Mouse (Mus musculus) MEL (cell line): ENCODE measurements at regions not wholly inside any gene's neighbourhood (a gene's known extent, or its start where the extent isn't known, plus 50 kb on each side); places are given as distances from the start of the nearest gene placed in this dataset.

Experiments
- DNase-seq: peaks from one replicate; pipeline ENCODE4 v3.0.0; 2011; ENCODE audit warnings: low read depth, low spot score
- H3K27ac ChIP-seq: 2 replicates; pipeline ENCODE4 v1.5.1; 2012; ENCODE audit warnings: low read depth, mild to moderate bottlenecking, control low read depth, low read length, moderate library complexity; ENCODE audit not compliant: control insufficient read depth
- H3K27me3 ChIP-seq, 2 experiments: fragments of 150-350 bp in 1 of 2; sonication (generic) in 1 of 2; 2 replicates each; pipeline ENCODE4 v1.6.1; 2012; ENCODE audit warnings: low read length in 2 of 2, mild to moderate bottlenecking in 2 of 2, improper control_type of control experiment in 1 of 2, moderate library complexity in 1 of 2; ENCODE audit not compliant: insufficient read depth in 2 of 2, control insufficient read depth in 1 of 2
- H3K36me3 ChIP-seq, 2 experiments: 2 replicates each; pipeline ENCODE4 v1.6.1; 2012 to 2014; ENCODE audit warnings: low read length in 2 of 2, improper control_type of control experiment in 1 of 2, inconsistent platforms in 1 of 2, mild to moderate bottlenecking in 1 of 2; ENCODE audit not compliant: insufficient read depth in 2 of 2, control insufficient read depth in 1 of 2
- H3K4me1 ChIP-seq, 2 experiments: fragments of 150-350 bp in 1 of 2; sonication (generic) in 1 of 2; 2 replicates each; pipeline ENCODE4 v1.6.1; 2012; ENCODE audit warnings: low read length in 2 of 2, improper control_type of control experiment in 1 of 2, mild to moderate bottlenecking in 1 of 2; ENCODE audit not compliant: insufficient read depth in 2 of 2, control insufficient read depth in 1 of 2
- H3K4me3 ChIP-seq, 2 experiments: fragments of 150-350 bp in 1 of 2; sonication (generic) in 1 of 2; 2 replicates each; pipeline ENCODE4 v1.5.1; 2012; ENCODE audit warnings: low read depth in 2 of 2, low read length in 2 of 2, mild to moderate bottlenecking in 2 of 2, moderate library complexity in 2 of 2, control low read depth in 1 of 2, improper control_type of control experiment in 1 of 2; ENCODE audit not compliant: control insufficient read depth in 1 of 2, insufficient read depth in 1 of 2
- H3K79me2 ChIP-seq: 2 replicates; pipeline ENCODE4 v1.6.1; 2012; ENCODE audit warnings: mild to moderate bottlenecking, low read length, moderate library complexity; ENCODE audit not compliant: control insufficient read depth, poor library complexity, insufficient read depth
- H3K9ac ChIP-seq: 2 replicates; pipeline ENCODE4 v1.6.1; 2012; ENCODE audit warnings: low read depth, mild to moderate bottlenecking, control low read depth, low read length, moderate library complexity; ENCODE audit not compliant: control insufficient read depth, poor library complexity, severe bottlenecking
- H3K9me3 ChIP-seq: fragments of 150-350 bp; sonication (generic); replicated peaks from 2 replicates; pipeline ENCODE4 v1.6.1; 2012; ENCODE audit warnings: mild to moderate bottlenecking, low read length, improper control_type of control experiment, moderate library complexity; ENCODE audit not compliant: insufficient read depth
- BHLHE40 ChIP-seq: IDR thresholded peaks from 2 replicates; pipeline ENCODE4 v1.6.1; 2012; ENCODE audit warnings: low read depth, mild to moderate bottlenecking, inconsistent platforms, low read length, improper control_type of control experiment, borderline replicate concordance
- CHD1 ChIP-seq: IDR thresholded peaks from 2 replicates; pipeline ENCODE4 v1.6.1; 2012; ENCODE audit warnings: low read depth, mild to moderate bottlenecking, inconsistent platforms, low read length, improper control_type of control experiment
- CTCF ChIP-seq, 3 experiments: IDR thresholded peaks in 2 of 3; conservative IDR thresholded peaks in 1 of 3; 2 replicates each; pipeline ENCODE4 v1.5.1; 2011 to 2012; ENCODE audit warnings: low read length in 3 of 3, low read depth in 2 of 3, mild to moderate bottlenecking in 2 of 3, improper control_type of control experiment in 1 of 3, inconsistent platforms in 1 of 3, mixed read lengths in 1 of 3, moderate library complexity in 1 of 3; ENCODE audit not compliant: control insufficient read depth in 1 of 3, insufficient read depth in 1 of 3, poor library complexity in 1 of 3, severe bottlenecking in 1 of 3
- EP300 ChIP-seq, 2 experiments: IDR thresholded peaks; 2 replicates each; pipeline ENCODE4 v1.6.1; 2011; ENCODE audit warnings: improper control_type of control experiment in 2 of 2, low read length in 2 of 2, low read depth in 1 of 2, mild to moderate bottlenecking in 1 of 2
- JUND ChIP-seq: IDR thresholded peaks from 2 replicates; pipeline ENCODE4 v1.6.1; 2011; ENCODE audit warnings: low read depth, mild to moderate bottlenecking, improper control_type of control experiment, low read length
- KAT2A ChIP-seq: conservative IDR thresholded peaks from 2 replicates; pipeline ENCODE4 v1.6.1; 2012; ENCODE audit warnings: low read depth, low read length, improper control_type of control experiment, inconsistent platforms
- MAFK ChIP-seq: IDR thresholded peaks from 2 replicates; pipeline ENCODE4 v1.6.1; 2011; ENCODE audit warnings: low read depth, mild to moderate bottlenecking, low read length, improper control_type of control experiment, borderline replicate concordance
- MAZ ChIP-seq: IDR thresholded peaks from 2 replicates; pipeline ENCODE4 v1.6.1; 2012; ENCODE audit warnings: low read depth, mild to moderate bottlenecking, inconsistent platforms, low read length, improper control_type of control experiment
- MYC ChIP-seq: IDR thresholded peaks from 2 replicates; pipeline ENCODE4 v1.6.1; 2011; ENCODE audit warnings: low read depth, mild to moderate bottlenecking, low read length, improper control_type of control experiment, moderate library complexity
- NRF1 ChIP-seq: IDR thresholded peaks from 2 replicates; pipeline ENCODE4 v1.6.1; 2014; ENCODE audit warnings: low read depth, mild to moderate bottlenecking, inconsistent platforms, low read length, improper control_type of control experiment, moderate library complexity; ENCODE audit not compliant: poor library complexity, insufficient read depth, severe bottlenecking
- POLR2AphosphoS2 ChIP-seq: IDR thresholded peaks from 2 replicates; pipeline ENCODE4 v1.6.1; 2011; ENCODE audit warnings: low read length, improper control_type of control experiment
- POLR2AphosphoS5 ChIP-seq: IDR thresholded peaks from 2 replicates; pipeline ENCODE4 v1.6.1; 2012; ENCODE audit warnings: low read depth, borderline replicate concordance, mild to moderate bottlenecking, inconsistent platforms, low read length, moderate library complexity, mixed read lengths
- RAD21 ChIP-seq: IDR thresholded peaks from 2 replicates; pipeline ENCODE4 v1.6.1; 2011; ENCODE audit warnings: mild to moderate bottlenecking, low read depth, low read length, improper control_type of control experiment
- UBTF ChIP-seq: IDR thresholded peaks from 2 replicates; pipeline ENCODE4 v1.6.1; 2012; ENCODE audit warnings: low read depth, mild to moderate bottlenecking, inconsistent platforms, low read length, improper control_type of control experiment, moderate library complexity, borderline replicate concordance; ENCODE audit not compliant: insufficient read depth
- ZKSCAN1 ChIP-seq: IDR thresholded peaks from 2 replicates; pipeline ENCODE4 v1.6.1; 2012; ENCODE audit warnings: low read depth, mild to moderate bottlenecking, inconsistent platforms, low read length, improper control_type of control experiment, moderate library complexity

GRCm38 (mm10) chr8:103395316-103395715 lies 609.9 kb upstream of the Cdh11 start:
- Histone ChIP-seq H3K36me3 (no peaks in the 10 kb centered on the region), H3K9ac (no peak overlapping the region), H3K4me3 (no peak overlapping the region), H3K9me3 (no peaks in the 10 kb centered on the region), H3K27me3 (no peaks in the 10 kb centered on the region), H3K4me1 (no peaks in the 10 kb centered on the region), H3K79me2 (no peaks in the 10 kb centered on the region), H3K27ac (no peak overlapping the region)
- no peak for DNase-seq
- no peak for TF ChIP-seq BHLHE40
- TF ChIP-seq MYC: no peak
- no peak for TF ChIP-seq JUND
- TF ChIP-seq CHD1: no peak
- no peak for TF ChIP-seq ZKSCAN1
- TF ChIP-seq MAFK: no peak
- TF ChIP-seq UBTF: no peak
- TF ChIP-seq EP300 (IDR thresholded peaks at IDR 0.05; ENCODE audit: low read depth in 1 of 2, low read length in 2 of 2): no peak
- TF ChIP-seq CTCF (IDR thresholded peaks at IDR 0.05 in 2 of 3, conservative IDR thresholded peaks at IDR 0.05 in 1 of 3; ENCODE audit: control insufficient read depth in 1 of 3, insufficient read depth in 1 of 3, low read depth in 2 of 3, low read length in 3 of 3, poor library complexity in 1 of 3, severe bottlenecking in 1 of 3): no peak
- TF ChIP-seq POLR2AphosphoS2: no peak
- TF ChIP-seq KAT2A: no peak
- no peak for TF ChIP-seq MAZ
- no peak for TF ChIP-seq POLR2AphosphoS5

GRCm38 (mm10) chr8:103398179-103398578 lies 612.7 kb upstream of the Cdh11 start:
- no peaks in the 10 kb centered on the region for H3K4me1 ChIP-seq
- H3K27ac ChIP-seq: no peak overlapping the region
- no peak for DNase-seq
- H3K9me3 ChIP-seq: no peaks in the 10 kb centered on the region
- no peaks in the 10 kb centered on the region for H3K27me3 ChIP-seq
- H3K36me3 ChIP-seq: no peaks in the 10 kb centered on the region
- H3K79me2 ChIP-seq: no peaks in the 10 kb centered on the region
- H3K4me3 ChIP-seq: no peak overlapping the region
- TF ChIP-seq KAT2A (no peak), NRF1 (no peak), RAD21 (no peak), JUND (no peak), MAFK (no peak)
- no peak overlapping the region for H3K9ac ChIP-seq
